Mouse (Mus musculus) kidney, adult 8-10 months (tissue): ENCODE results near the gene Hmga2.
A peak's percentile ranks its signal among the peaks of the same experiment; 100 is the strongest.

Experiments
- DNase-seq, 2 experiments: peaks; one replicate each; pipeline ENCODE4 v3.0.0; 2022

Gene Hmga2

GRCm38 (mm10) chr10:120422820-120423219 lies 53.4 kb downstream of the Hmga2 start:
- no peak for DNase-seq

- peak; percentile 73 to 85 for DNase-seq
Measured at GRCm38 (mm10) chr10:120422050-120422449, 54.2 kb downstream of the Hmga2 start.

DNA sequence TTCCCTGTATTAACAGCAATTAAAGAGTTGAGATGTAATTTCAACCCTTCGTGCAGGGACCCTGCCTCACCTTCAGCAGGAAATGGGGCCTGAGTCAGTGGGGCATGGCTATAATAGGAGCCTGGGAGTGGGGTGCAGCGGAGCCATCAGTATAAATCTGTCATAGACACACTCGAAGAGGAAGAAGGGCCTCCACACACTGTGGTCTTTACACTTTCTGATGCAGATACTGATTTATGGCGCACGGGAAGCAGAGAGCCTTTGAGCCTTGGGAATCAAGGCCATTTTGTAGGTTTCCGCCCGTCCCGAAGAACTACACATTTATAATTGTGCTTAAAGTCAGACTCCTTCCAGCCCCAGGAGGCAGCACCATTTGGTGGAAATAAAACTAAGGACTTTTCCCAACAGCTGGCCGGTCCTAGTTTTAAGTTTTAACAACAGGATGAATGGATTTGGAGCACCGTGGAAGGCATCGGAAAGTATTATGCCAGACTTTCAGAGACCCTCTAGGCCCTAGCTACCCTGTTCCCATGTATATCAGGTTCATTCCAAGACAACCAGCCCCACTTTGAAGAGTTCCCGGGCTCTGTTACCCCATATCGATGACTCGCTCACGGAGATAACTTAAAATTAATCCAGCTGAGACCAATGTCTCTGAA lies 55.2 kb downstream of the Hmga2 start:
- DNase-seq: no peak

- no peak for DNase-seq
Measured at GRCm38 (mm10) chr10:120418738-120419523, 57.3 kb downstream of the Hmga2 start.

- no peak for DNase-seq
Measured at GRCm38 (mm10) chr10:120418211-120418610, 58.1 kb downstream of the Hmga2 start.

- DNase-seq: peak; percentile 48 to 67
Measured at GRCm38 (mm10) chr10:120417488-120418118, 58.7 kb downstream of the Hmga2 start.

- no peak for DNase-seq
Measured at GRCm38 (mm10) chr10:120417116-120417487, 59.2 kb downstream of the Hmga2 start.

DNA sequence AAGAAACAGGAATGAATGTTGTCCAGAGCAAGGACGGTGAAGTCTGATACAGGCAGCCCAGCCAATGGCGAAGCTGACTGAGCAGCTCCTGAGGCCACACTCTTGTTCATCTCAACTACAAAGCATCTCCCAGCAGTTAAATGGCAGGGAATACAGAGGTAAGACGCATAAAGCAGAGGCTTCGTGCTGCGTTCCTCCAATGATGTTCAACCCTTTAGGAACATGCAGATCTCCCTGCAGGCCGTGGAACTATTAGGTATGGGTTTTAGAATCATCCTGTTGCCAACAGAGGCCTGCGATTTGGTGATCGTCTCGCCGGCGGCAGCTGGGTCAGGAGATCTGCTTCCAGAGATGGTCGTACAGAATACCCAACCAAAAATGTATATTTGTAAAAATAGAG lies 59.6 kb downstream of the Hmga2 start:
- DNase-seq: no peak

- DNase-seq: no peak
Measured at GRCm38 (mm10) chr10:120412215-120412614, 64.1 kb downstream of the Hmga2 start.

DNA sequence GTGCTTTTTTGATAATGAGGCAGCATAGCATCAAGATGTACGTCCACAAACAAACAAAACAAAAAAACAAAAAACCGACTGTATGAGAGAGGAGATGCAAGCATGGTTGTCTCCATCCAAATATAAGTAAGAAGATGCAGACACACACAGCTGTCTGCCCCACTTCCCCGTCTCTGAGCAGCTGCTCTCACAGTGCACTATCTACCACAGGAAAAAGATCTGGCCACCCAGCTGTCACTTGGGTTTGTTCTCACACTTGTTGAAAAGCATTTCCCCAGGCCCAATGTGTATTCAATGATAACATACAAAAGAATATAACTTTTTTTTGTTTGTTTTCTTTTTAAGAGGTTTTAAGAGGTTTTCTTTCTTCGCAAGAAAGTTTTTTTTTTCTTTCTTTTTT lies 65.3 kb downstream of the Hmga2 start:
- no peak for DNase-seq

DNA sequence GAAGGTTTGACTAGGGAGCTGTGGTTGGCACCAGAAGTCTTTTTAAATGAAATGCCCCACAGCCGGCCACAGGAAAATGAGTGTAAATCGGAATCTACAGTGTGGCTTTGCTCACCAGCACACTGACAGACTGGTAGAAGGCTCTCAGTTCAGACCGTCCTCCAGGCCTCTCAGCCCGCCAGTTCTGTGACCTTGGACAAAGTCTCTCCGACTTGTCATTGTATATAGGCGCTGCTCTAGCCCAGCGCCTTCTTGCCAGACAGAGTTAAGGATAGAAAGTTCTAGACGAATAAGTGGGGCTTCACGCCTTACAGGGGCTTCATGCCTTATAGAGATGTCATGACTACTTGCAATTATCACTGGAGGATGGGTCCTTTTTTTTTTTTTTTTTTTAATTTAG lies 67.1 kb downstream of the Hmga2 start:
- no peak for DNase-seq

GRCm38 (mm10) chr10:120407230-120407629 lies 69.0 kb downstream of the Hmga2 start:
- no peak for DNase-seq

GRCm38 (mm10) chr10:120406038-120406437 lies 70.2 kb downstream of the Hmga2 start:
- no peak for DNase-seq

GRCm38 (mm10) chr10:120405322-120405721 lies 70.9 kb downstream of the Hmga2 start:
- no peak for DNase-seq

GRCm38 (mm10) chr10:120402966-120403365 lies 73.3 kb downstream of the Hmga2 start:
- DNase-seq: no peak

- DNase-seq: no peak
Measured at GRCm38 (mm10) chr10:120401787-120402186, 74.5 kb downstream of the Hmga2 start.

DNA sequence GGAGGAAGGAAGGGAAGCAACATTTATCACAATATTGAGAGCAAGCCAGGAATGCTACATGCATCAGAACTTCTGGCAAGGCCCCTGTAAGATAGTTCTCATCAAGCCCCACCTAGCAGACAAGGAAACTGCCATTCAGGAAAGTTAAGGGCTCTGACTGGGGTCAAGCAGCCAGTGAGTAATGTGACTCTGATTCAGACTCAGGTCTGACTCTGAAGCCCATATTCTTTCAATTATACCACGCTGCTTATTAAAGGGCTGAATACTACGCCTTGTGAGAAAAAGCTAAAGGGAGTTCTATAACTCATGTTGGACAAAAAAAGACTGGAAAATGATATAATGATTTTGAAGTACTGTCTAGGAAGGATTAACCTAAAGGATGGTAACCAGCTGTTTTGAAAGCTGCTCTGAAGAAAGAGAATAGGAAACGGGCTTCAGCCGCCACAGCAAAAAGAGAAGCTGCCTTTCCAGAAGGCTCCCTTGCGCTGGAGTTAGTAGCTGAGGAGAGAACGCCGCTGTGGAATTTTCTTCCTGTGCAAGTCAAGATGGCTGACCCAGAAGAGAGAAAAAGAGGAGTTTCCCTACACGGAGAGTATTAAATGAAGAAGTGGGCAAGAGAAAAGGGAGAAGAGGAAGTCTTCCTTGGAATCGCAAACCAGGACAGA lies 76.3 kb downstream of the Hmga2 start:
- no peak for DNase-seq

GRCm38 (mm10) chr10:120398745-120399144 lies 77.5 kb downstream of the Hmga2 start:
- no peak for DNase-seq

DNA sequence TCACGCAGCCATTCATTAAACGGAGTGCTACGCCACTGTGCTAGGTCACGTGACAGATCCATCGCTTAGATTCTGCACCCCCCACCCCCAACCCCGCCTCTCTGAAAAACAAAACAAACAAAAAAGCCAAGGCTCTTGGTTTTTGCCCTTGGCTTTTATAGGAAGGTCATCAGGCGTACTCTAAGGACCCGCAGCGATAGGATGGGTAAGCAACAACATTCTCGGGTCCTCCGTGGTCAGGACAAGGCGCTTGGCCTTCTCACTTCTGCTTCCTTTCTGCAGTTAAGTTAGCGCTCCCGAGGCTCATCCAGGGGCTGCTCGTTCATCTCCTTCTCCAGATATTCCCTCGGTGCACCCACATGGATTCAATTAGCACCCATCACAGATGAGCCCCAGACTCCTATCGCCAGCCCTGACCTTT lies 79.0 kb downstream of the Hmga2 start:
- no peak for DNase-seq

- no peak for DNase-seq
Measured at GRCm38 (mm10) chr10:120395550-120395949, 80.7 kb downstream of the Hmga2 start.

- DNase-seq: no peak
Measured at GRCm38 (mm10) chr10:120394740-120395139, 81.5 kb downstream of the Hmga2 start.

DNA sequence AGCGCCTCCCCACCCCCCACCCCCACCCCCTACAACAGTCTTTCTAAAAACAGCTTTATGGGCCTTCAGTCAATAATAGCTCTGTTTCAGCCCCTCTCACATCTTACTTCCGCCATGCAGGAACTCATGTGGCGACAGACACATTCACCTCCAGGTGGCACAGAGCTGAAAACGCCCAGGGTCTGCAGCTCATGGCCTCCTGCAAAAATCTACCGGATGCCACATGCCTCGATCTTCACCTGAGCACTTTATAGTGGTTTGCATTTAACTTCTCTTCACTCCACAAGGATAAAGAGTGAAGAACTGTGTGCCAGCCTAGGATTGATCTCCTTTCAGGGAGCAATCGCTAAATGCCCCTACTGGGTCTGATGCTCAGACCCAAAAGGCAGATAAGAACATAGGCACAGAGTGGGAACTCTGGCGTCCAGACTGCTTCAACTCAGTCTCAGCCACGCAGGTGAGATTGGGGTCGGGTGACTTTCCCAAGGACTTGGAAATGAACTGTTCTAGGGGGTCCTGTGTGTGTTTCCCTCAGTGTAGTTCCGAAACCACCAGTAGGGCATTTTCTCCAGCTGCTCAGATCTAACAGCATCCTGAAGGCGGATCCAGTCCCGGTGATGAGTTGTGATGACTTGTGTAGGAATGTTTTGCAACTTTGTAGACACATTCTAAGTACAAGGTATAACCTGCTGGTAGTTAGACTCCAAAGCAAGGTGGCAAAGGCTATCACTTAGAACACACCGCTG lies 84.1 kb downstream of the Hmga2 start:
- no peak for DNase-seq
